Mouse (Mus musculus) megakaryocyte, embryonic 14.5 days (primary cell): Measurements from ENCODE around the gene Ppp1r12b. TPM values are rescaled to one million over a fixed set of nuclear protein-coding genes. Genes with fewer than 3 reads are reported as not detected.
A peak's percentile ranks its signal among the peaks of the same experiment; 100 is the strongest.

ENCODE experiments used
- H3K27me3 ChIP-seq: replicated peaks from 2 replicates; pipeline ENCODE3; 2012; ENCODE audit warnings: inconsistent platforms
- H3K36me3 ChIP-seq: replicated peaks from 2 replicates; pipeline ENCODE3; 2012; ENCODE audit warnings: low read length, inconsistent platforms, mixed read lengths
- H3K4me1 ChIP-seq: 2 replicates; pipeline ENCODE4 v1.6.1; 2012; ENCODE audit warnings: inconsistent platforms
- H3K4me3 ChIP-seq: replicated peaks from 2 replicates; pipeline ENCODE3; 2012; ENCODE audit warnings: moderate library complexity, mild to moderate bottlenecking, inconsistent platforms
- H3K9me3 ChIP-seq: 2 replicates; pipeline ENCODE4 v1.6.1; 2012; ENCODE audit warnings: inconsistent platforms
- FLI1 ChIP-seq: IDR thresholded peaks from 2 replicates; pipeline ENCODE4 v1.6.1; 2012; ENCODE audit warnings: low read length, inconsistent platforms, mixed read lengths
- GATA1 ChIP-seq: IDR thresholded peaks from 3 replicates; pipeline ENCODE4 v1.6.1; 2012; ENCODE audit warnings: mixed read lengths, low read length, inconsistent platforms, borderline replicate concordance
- polyA plus RNA-seq: library from polyadenylated mRNA; stranded (reverse); fragments of >175 nt; gene quantifications from 2 replicates; pipeline ENCODE4 v1.2.3, GENCODE M21; 2012; ENCODE audit warnings: low replicate concordance; ENCODE audit not compliant: insufficient read depth

Ppp1r12b gene
- polyA plus RNA-seq, 1 experiment = 0.60 TPM

DNA sequence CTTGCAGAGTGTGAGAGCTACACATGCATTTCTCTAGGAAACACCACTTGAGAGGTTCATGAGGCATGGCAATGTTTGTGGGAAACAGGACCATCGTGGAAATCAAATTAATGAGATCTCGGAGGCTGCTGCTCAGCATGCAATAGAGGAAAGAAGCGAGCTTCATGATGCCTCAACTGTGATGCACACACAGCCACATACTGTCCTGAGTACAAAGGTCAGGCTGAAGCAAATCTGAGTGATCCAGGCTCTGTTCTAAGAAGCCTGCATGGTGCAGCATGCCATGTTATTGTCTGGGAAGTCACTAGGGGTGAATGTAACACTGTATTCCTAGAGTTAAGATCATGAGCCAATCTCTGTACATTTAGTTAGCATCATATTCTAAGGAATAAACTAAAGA lies 140.0 kb downstream of the Ppp1r12b start:
- Histone ChIP-seq H3K36me3 (peaks cover 44% of the 10 kb centered on the region), H3K9me3 (no peaks in the 10 kb centered on the region), H3K27me3 (no peaks in the 10 kb centered on the region), H3K4me1 (no peaks in the 10 kb centered on the region; the same call in 1 of the 2 replicates), H3K4me3 (no peak overlapping the region)
- TF ChIP-seq GATA1 = no peak
- no peak for TF ChIP-seq FLI1

DNA sequence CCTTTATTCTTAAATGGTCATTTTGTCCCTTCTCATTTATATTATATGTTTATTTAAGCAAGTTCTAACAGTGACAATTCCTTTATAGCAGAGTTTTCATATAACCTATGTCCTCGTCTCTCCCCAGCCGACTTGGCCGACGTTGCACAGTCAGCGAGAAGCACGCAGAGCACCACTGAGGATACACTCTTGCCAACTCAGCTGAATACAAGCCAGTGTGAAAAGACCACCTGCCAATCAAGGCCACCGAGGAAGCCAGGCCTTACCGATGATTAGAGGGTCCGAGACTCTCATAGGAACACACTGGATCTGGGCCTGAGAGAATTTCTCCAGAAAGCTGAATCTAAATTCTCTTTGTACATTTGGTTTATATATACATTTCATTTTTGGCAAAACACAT lies 150.3 kb downstream of the Ppp1r12b start:
- Histone ChIP-seq H3K27me3 (no peaks in the 10 kb centered on the region), H3K4me3 (no peak overlapping the region)
- TF ChIP-seq GATA1 (no peak), FLI1 (no peak)

DNA sequence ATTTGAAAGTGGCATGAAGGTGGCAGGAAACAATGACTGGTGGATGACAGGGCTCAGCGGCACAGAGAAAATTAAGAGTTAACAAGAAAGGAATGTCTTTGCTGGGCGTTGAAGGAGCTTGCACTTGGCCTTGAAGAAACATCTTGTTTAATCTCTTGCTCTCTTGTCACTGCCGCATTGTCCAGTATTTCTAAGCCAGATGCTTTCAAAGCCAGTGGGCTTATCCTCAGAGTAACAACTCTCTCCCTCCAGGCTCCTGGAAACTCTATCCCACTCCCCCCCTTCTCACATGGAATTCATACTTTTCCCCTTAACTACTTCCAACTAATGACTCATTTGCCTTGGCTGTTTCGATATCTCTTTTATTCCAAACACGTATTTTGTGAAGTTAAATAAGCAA lies 151.4 kb downstream of the Ppp1r12b start:
- H3K36me3 ChIP-seq = peaks cover 41% of the 10 kb centered on the region
- H3K4me1 ChIP-seq = no peaks in the 10 kb centered on the region
- no peak overlapping the region for H3K4me3 ChIP-seq
- H3K27me3 ChIP-seq = no peaks in the 10 kb centered on the region
- H3K9me3 ChIP-seq = peaks cover 4% of the 10 kb centered on the region; the same call in 1 of the 2 replicates
- TF ChIP-seq FLI1 (no peak), GATA1 (no peak)

More for the DNA sequence above, 150.3 kb downstream of the Ppp1r12b start:
- H3K4me1 ChIP-seq = no peaks in the 10 kb centered on the region
- H3K36me3 ChIP-seq = peaks cover 34% of the 10 kb centered on the region
- H3K9me3 ChIP-seq = no peaks in the 10 kb centered on the region

DNA sequence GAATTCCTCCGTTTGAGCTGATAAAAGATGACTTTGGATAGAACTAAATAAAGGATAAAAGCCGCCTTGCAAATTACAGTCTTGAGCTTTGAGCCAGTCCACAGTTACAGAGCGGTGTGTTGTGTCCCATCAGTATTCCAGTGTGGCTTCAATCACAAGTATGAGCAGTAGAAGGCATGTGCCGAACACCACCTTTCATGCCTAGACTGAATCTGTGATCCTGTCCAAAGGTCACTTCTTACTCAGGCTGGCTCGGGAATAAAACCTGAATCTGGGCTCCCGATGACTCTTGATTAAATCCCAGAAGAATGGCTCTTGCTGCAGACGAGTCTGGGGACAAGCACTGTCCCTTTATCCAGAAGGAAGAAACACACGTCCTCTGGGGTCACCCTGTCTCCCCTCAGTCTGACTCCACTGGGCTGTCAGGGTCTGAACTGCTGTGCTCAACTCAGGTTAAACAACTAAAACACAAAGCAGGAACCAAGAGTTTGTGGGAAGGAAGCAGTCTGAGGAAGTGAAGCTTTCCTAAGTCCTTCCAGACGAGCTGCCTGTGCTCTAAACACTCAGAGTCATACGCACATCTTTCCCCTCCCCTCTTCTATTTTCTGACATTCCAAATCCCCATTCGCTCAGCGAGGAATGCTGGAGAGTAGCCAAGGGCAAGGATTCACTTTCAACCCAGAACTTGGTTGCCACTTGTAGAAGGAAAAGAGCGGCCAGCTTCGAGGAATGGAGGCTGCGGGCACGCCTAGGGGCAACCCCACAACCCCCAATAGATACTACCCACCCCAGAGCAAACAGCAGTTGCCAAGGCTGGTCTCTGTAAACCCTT lies 152.2 kb downstream of the Ppp1r12b start:
- peaks cover 4% of the 10 kb centered on the region; the same call in 1 of the 2 replicates for H3K9me3 ChIP-seq
- TF ChIP-seq FLI1 = no peak
- peak overlapping the region; percentile 55 for H3K4me3 ChIP-seq
- no peaks in the 10 kb centered on the region for H3K4me1 ChIP-seq
- peaks cover 45% of the 10 kb centered on the region for H3K36me3 ChIP-seq
- no peaks in the 10 kb centered on the region for H3K27me3 ChIP-seq

DNA sequence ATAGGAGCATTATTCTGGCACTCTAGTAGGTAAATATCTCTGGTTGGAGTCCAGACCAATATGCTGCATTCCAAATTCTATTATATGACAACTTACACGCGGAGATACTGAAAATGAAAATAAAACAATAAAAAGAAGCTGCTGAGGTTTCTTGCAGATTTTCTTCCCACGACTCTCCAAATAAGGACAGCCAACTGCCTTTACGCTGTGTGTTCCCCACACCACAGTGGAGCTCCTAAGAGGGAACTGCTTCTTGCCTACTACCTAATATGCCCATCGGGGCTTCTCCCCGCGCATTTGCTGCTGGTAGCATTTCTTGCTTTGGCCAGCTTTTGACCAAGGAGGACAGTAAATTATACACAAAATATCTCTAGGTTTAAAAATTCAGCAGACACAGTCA lies 154.0 kb downstream of the Ppp1r12b start:
- Histone ChIP-seq H3K36me3 (peaks cover 47% of the 10 kb centered on the region), H3K27me3 (no peaks in the 10 kb centered on the region), H3K4me1 (no peaks in the 10 kb centered on the region; the same call in 1 of the 2 replicates), H3K9me3 (peaks cover 4% of the 10 kb centered on the region; the same call in 1 of the 2 replicates), H3K4me3 (peak overlapping the region; percentile 56)
- TF ChIP-seq FLI1 (no peak), GATA1 (no peak)

DNA sequence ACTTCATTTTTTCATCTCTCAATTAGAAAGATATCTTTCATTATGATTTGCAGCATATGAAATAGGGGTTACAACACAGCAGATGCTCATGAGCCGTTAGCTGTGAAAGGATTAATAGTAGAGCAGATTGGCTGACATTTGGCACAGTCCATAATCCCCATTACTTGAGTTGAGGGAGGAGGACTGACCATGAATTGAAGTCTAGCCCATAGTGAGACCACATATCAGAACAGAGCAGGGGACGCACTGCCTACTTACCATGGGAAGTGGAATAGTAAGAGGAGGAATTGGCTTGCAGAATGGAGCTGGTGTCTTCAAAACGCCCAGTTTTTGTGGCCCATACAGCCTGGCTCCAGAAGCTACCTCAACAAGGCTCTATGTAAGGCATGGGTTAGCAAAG lies 159.2 kb downstream of the Ppp1r12b start:
- no peak for TF ChIP-seq GATA1
- no peak for TF ChIP-seq FLI1
- H3K27me3 ChIP-seq = no peaks in the 10 kb centered on the region
- peaks cover 5% of the 10 kb centered on the region for H3K4me1 ChIP-seq
- peaks cover 32% of the 10 kb centered on the region for H3K36me3 ChIP-seq
- peaks cover 4% of the 10 kb centered on the region; the same call in 1 of the 2 replicates for H3K9me3 ChIP-seq
- no peak overlapping the region for H3K4me3 ChIP-seq

DNA sequence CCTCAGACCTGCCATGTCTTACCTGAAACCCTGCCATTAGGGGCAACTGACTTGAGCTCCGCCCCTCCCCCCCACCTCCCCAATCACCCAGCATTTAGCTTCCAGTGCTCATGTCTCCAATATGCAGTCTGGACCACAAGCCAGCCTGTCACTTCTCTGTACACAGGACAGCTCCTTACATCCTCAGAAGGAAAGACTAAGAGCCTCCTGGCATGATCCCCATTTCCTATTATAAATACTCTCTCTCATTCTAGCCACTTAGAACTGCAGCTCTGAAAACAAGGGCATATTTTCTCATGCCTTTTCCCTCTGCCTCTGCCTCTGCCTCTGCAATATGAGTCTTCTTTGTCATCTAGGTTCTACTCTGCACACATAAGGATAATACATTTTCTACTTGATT lies 159.7 kb downstream of the Ppp1r12b start:
- H3K4me3 ChIP-seq = no peak overlapping the region
- peaks cover 4% of the 10 kb centered on the region; the same call in 1 of the 2 replicates for H3K9me3 ChIP-seq
- peaks cover 5% of the 10 kb centered on the region for H3K4me1 ChIP-seq
- peaks cover 27% of the 10 kb centered on the region for H3K36me3 ChIP-seq
- no peaks in the 10 kb centered on the region for H3K27me3 ChIP-seq
- TF ChIP-seq GATA1 (no peak), FLI1 (no peak)

DNA sequence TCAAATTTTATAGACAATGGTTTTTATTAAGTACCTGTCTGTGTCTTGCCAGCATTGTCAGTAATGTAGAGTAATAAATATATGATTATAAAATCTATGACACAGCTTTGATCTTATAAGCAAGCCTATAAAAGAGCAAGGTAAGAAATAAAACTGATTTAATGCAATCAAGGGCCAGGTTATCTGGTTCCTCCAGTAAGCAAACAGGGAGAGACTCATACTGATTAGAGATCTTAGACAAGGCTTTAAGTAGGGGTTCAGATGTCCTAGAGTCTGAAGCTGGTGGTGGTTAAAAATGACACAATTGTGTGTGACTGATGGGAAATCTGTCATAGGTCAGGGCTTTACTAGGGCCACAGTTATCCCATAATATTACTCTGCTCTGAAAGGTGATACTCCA lies 164.3 kb downstream of the Ppp1r12b start:
- Histone ChIP-seq H3K9me3 (no peaks in the 10 kb centered on the region), H3K4me3 (no peak overlapping the region), H3K27me3 (no peaks in the 10 kb centered on the region), H3K36me3 (no peaks in the 10 kb centered on the region), H3K4me1 (peaks cover 5% of the 10 kb centered on the region)
- TF ChIP-seq GATA1 (no peak), FLI1 (no peak)

DNA sequence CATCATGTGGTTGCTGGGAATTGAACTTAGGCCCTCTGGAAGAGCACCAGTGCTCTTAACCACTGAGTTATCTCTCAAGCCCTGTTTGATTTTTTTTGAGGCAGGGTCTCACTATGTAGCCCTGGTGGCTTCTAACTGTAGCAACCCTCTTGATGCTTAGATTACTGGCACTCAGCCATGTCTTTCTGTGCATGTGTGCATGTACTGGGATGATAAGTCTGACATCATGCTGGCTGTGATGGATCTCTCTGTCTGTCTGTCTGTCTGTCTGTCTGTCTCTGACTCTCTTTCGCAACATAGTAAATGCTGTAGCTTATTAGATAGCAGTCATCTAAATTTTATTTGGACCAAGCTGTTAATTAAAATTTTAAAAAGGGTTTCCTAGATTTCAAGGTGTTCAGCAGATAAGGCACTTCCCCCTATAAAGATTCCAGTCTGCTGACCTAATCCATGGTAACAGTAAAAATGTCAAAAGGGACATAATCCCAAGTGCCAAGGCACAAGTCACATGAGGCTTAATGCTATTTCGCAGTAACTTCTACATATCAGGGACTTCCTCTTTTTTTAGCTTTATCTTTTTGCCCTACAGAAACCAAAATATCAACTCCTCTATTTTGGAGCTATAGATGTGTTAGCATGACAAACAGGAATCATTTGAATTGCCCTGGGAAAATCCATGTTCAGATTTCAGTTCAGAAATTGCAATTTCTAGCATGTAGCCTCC lies 164.9 kb downstream of the Ppp1r12b start:
- Histone ChIP-seq H3K36me3 (no peaks in the 10 kb centered on the region), H3K4me3 (no peak overlapping the region), H3K27me3 (no peaks in the 10 kb centered on the region), H3K9me3 (no peaks in the 10 kb centered on the region), H3K4me1 (peaks cover 5% of the 10 kb centered on the region)
- TF ChIP-seq FLI1 = no peak
- TF ChIP-seq GATA1 = no peak

DNA sequence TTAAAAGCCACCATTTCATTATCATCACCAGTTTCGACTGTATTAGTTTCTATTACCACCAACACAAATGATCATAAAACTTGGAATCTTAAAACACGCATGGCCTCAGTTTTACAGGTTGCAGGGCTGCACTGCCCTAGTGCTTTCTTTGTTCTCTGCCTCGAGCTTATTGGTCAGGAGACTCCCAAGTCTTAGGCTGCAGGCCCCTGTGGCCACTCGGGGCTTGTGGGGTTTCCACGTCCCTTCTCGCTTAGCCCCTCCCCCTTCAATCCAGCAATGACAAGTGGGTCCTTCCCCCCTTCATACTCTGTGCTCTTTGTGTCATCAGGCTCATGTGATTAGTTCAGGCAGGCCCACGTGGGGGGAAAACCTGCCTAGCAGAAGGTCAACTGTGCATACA lies 167.6 kb downstream of the Ppp1r12b start:
- H3K27me3 ChIP-seq = no peaks in the 10 kb centered on the region
- peaks cover 18% of the 10 kb centered on the region for H3K36me3 ChIP-seq
- H3K9me3 ChIP-seq = no peaks in the 10 kb centered on the region
- H3K4me3 ChIP-seq = no peak overlapping the region
- peaks cover 4% of the 10 kb centered on the region for H3K4me1 ChIP-seq
- no peak for TF ChIP-seq FLI1
- TF ChIP-seq GATA1 = no peak
